Mouse (Mus musculus): Measurements from ENCODE around the gene Pigt.

The Pigt gene

GRCm38 (mm10) chr2:164496847-164497690 lies at the start of gene Pigt:
Gene Pigt, plus strand, starts transcription at chr2:164497520.
- DNase-seq (ENCODE audit: low spot score), result peak; percentile 91

GRCm38 (mm10) chr2:164448140-164448539 lies 49.2 kb upstream of the Pigt start:
- no peak for DNase-seq (ENCODE audit: low spot score)

GRCm38 (mm10) chr2:164448921-164449320 lies 48.4 kb upstream of the Pigt start:
- no peak for DNase-seq (ENCODE audit: low spot score)

- no peak for DNase-seq (ENCODE audit: low spot score)
These were observed 47.8 kb upstream of the Pigt start for GRCm38 (mm10) chr2:164449341-164450042.

- no peak for DNase-seq (ENCODE audit: low spot score)
These were observed 45.2 kb upstream of the Pigt start for GRCm38 (mm10) chr2:164452000-164452676.

GRCm38 (mm10) chr2:164453047-164453757 lies 44.1 kb upstream of the Pigt start:
- DNase-seq (ENCODE audit: low spot score), result no peak

- no peak for DNase-seq (ENCODE audit: low spot score)
These were observed 43.3 kb upstream of the Pigt start for GRCm38 (mm10) chr2:164453887-164454500.

- DNase-seq (ENCODE audit: low spot score), result no peak
These were observed 42.5 kb upstream of the Pigt start for GRCm38 (mm10) chr2:164454846-164455245.

GRCm38 (mm10) chr2:164455421-164456190 lies 41.7 kb upstream of the Pigt start:
- no peak for DNase-seq (ENCODE audit: low spot score)

GRCm38 (mm10) chr2:164456413-164456812 lies 40.9 kb upstream of the Pigt start:
- no peak for DNase-seq (ENCODE audit: low spot score)

GRCm38 (mm10) chr2:164456864-164457300 lies 40.4 kb upstream of the Pigt start, which contains the start of gene Sys1:
Gene Sys1, plus strand, starts transcription at chr2:164456964.
- DNase-seq (ENCODE audit: low spot score), result peak; percentile 46

- no peak for DNase-seq (ENCODE audit: low spot score)
These were observed 39.4 kb upstream of the Pigt start for GRCm38 (mm10) chr2:164457942-164458341.

GRCm38 (mm10) chr2:164458535-164458934 lies 38.8 kb upstream of the Pigt start:
- no peak for DNase-seq (ENCODE audit: low spot score)

- peak; percentile 98 for DNase-seq (ENCODE audit: low spot score)
These were observed 36.4 kb upstream of the Pigt start, which contains the start of gene Gm20458 for GRCm38 (mm10) chr2:164460745-164461551. Gene Gm20458, plus strand, starts transcription at chr2:164460967.

- no peak for DNase-seq (ENCODE audit: low spot score)
These were observed 32.2 kb upstream of the Pigt start for GRCm38 (mm10) chr2:164465161-164465560.

GRCm38 (mm10) chr2:164466787-164467186 lies 30.5 kb upstream of the Pigt start:
- DNase-seq (ENCODE audit: low spot score), result no peak

- peak; percentile 76 for DNase-seq (ENCODE audit: low spot score)
These were observed 27.1 kb upstream of the Pigt start for GRCm38 (mm10) chr2:164470254-164470653.

- DNase-seq (ENCODE audit: low spot score), result no peak
These were observed 23.7 kb upstream of the Pigt start, which contains the start of gene Trp53tg5 for GRCm38 (mm10) chr2:164473624-164474023. Gene Trp53tg5, minus strand, starts transcription at chr2:164473724.

GRCm38 (mm10) chr2:164485681-164486257 lies 11.6 kb upstream of the Pigt start, which contains the start of gene Dbndd2:
Gene Dbndd2, plus strand, starts transcription at chr2:164486106.
- peak; percentile 39 for DNase-seq (ENCODE audit: low spot score)
